Mouse (Mus musculus): ENCODE measurements around the gene Atp13a1. TPM values are rescaled to one million over a fixed set of nuclear protein-coding genes. Genes with fewer than 3 reads are reported as not detected.

Gene Atp13a1
- polyA plus RNA-seq, 2 experiments, result 14.1 to 19.6 TPM

GRCm38 (mm10) chr8:69837057-69837682 lies 46.2 kb downstream of the Atp13a1 start:
- H3K27ac ChIP-seq, result no peak overlapping the region
- TF ChIP-seq EP300 (IDR thresholded peaks at IDR 0.05; ENCODE audit: low read depth) (no peak), CTCF (IDR thresholded peaks at IDR 0.05; ENCODE audit: low read depth) (no peak)
- no peaks in the 10 kb centered on the region for H3K36me3 ChIP-seq (replicated peaks; ENCODE audit: control insufficient read depth, insufficient read depth, low read depth)
- no peak for DNase-seq (ENCODE audit: low read depth in 3 of 3, low spot score in 3 of 3)
- H3K27me3 ChIP-seq (ENCODE audit: control insufficient read depth, insufficient read depth, low read length), result no peaks in the 10 kb centered on the region
- peaks cover 0 to 7% of the 10 kb centered on the region in 2 experiments; a peak in 2 of 4 replicates for H3K4me1 ChIP-seq (replicated peaks; ENCODE audit: control insufficient read depth in 2 of 2, insufficient read depth in 2 of 2, low read length in 1 of 2)
- H3K4me3 ChIP-seq (ENCODE audit: insufficient read depth in 1 of 2, low read depth in 2 of 2, low read length in 2 of 2), result no peak overlapping the region
- no peak for ATAC-seq (ENCODE audit: insufficient read depth)
- no peak overlapping the region for H3K4me2 ChIP-seq (ENCODE audit: low read depth)
- 55% methylated on average over 8 of the region's 8 CpGs for WGBS (ENCODE audit: insufficient replicate concordance)
- no peaks in the 10 kb centered on the region for H3K9me3 ChIP-seq (ENCODE audit: control insufficient read depth, low read length)
- no peak overlapping the region for H3K9ac ChIP-seq (replicated peaks)

- WGBS (ENCODE audit: insufficient replicate concordance), result 53% methylated on average over 3 of the region's 3 CpGs
- no peak overlapping the region for H3K4me2 ChIP-seq (ENCODE audit: low read depth)
- no peaks in the 10 kb centered on the region for H3K36me3 ChIP-seq (replicated peaks; ENCODE audit: control insufficient read depth, insufficient read depth, low read depth)
- DNase-seq (ENCODE audit: low read depth in 3 of 3, low spot score in 3 of 3) (no peak), ATAC-seq (ENCODE audit: insufficient read depth) (no peak)
- H3K4me1 ChIP-seq (replicated peaks; ENCODE audit: control insufficient read depth in 2 of 2, insufficient read depth in 2 of 2, low read length in 1 of 2), result peaks cover 4 to 19% of the 10 kb centered on the region in 2 experiments; a peak in 3 of 4 replicates
- no peak overlapping the region for H3K4me3 ChIP-seq (ENCODE audit: insufficient read depth in 1 of 2, low read depth in 2 of 2, low read length in 2 of 2)
- no peaks in the 10 kb centered on the region for H3K27me3 ChIP-seq (ENCODE audit: control insufficient read depth, insufficient read depth, low read length)
- no peak overlapping the region for H3K9ac ChIP-seq (replicated peaks)
- TF ChIP-seq EP300 (IDR thresholded peaks at IDR 0.05; ENCODE audit: low read depth), result no peak
- no peak for TF ChIP-seq CTCF (IDR thresholded peaks at IDR 0.05; ENCODE audit: low read depth)
- no peak overlapping the region for H3K27ac ChIP-seq
- no peaks in the 10 kb centered on the region for H3K9me3 ChIP-seq (ENCODE audit: control insufficient read depth, low read length)
Measured at GRCm38 (mm10) chr8:69847167-69848065, 56.5 kb downstream of the Atp13a1 start.

- peaks cover 4 to 19% of the 10 kb centered on the region in 2 experiments; a peak in 3 of 4 replicates for H3K4me1 ChIP-seq (replicated peaks; ENCODE audit: control insufficient read depth in 2 of 2, insufficient read depth in 2 of 2, low read length in 1 of 2)
- H3K36me3 ChIP-seq (replicated peaks; ENCODE audit: control insufficient read depth, insufficient read depth, low read depth), result no peaks in the 10 kb centered on the region
- peak; percentile 57 for ATAC-seq (ENCODE audit: insufficient read depth)
- 61% methylated on average over 8 of the region's 8 CpGs for WGBS (ENCODE audit: insufficient replicate concordance)
- no peak for DNase-seq (ENCODE audit: low read depth in 3 of 3, low spot score in 3 of 3)
- H3K27me3 ChIP-seq (ENCODE audit: control insufficient read depth, insufficient read depth, low read length), result no peaks in the 10 kb centered on the region
- no peak overlapping the region for H3K4me3 ChIP-seq (ENCODE audit: insufficient read depth in 1 of 2, low read depth in 2 of 2, low read length in 2 of 2)
- no peaks in the 10 kb centered on the region for H3K9me3 ChIP-seq (ENCODE audit: control insufficient read depth, low read length)
- H3K4me2 ChIP-seq (ENCODE audit: low read depth), result no peak overlapping the region
- H3K9ac ChIP-seq (replicated peaks), result no peak overlapping the region
- no peak for TF ChIP-seq CTCF (IDR thresholded peaks at IDR 0.05; ENCODE audit: low read depth)
- TF ChIP-seq EP300 (IDR thresholded peaks at IDR 0.05; ENCODE audit: low read depth), result no peak
- H3K27ac ChIP-seq, result no peak overlapping the region
Measured at GRCm38 (mm10) chr8:69848951-69849350, 58.0 kb downstream of the Atp13a1 start.

- DNase-seq (ENCODE audit: low read depth in 3 of 3, low spot score in 3 of 3) (peak in 1 of 3 experiments; percentile 29), ATAC-seq (ENCODE audit: insufficient read depth) (no peak)
- no peaks in the 10 kb centered on the region for H3K9me3 ChIP-seq (ENCODE audit: control insufficient read depth, low read length)
- H3K4me2 ChIP-seq (ENCODE audit: low read depth), result no peak overlapping the region
- H3K36me3 ChIP-seq (replicated peaks; ENCODE audit: control insufficient read depth, insufficient read depth, low read depth), result no peaks in the 10 kb centered on the region
- 35% methylated on average over 3 of the region's 3 CpGs for WGBS (ENCODE audit: insufficient replicate concordance)
- TF ChIP-seq EP300 (IDR thresholded peaks at IDR 0.05; ENCODE audit: low read depth) (no peak), CTCF (IDR thresholded peaks at IDR 0.05; ENCODE audit: low read depth) (peak; percentile 90)
- no peak overlapping the region for H3K4me3 ChIP-seq (ENCODE audit: insufficient read depth in 1 of 2, low read depth in 2 of 2, low read length in 2 of 2)
- no peaks in the 10 kb centered on the region for H3K27me3 ChIP-seq (ENCODE audit: control insufficient read depth, insufficient read depth, low read length)
- H3K9ac ChIP-seq (replicated peaks), result no peak overlapping the region
- H3K4me1 ChIP-seq (replicated peaks; ENCODE audit: control insufficient read depth in 2 of 2, insufficient read depth in 2 of 2, low read length in 1 of 2), result peaks cover 4 to 19% of the 10 kb centered on the region in 2 experiments; a peak in 3 of 4 replicates
- no peak overlapping the region for H3K27ac ChIP-seq
Measured at GRCm38 (mm10) chr8:69849899-69850298, 58.9 kb downstream of the Atp13a1 start.
